In the genomic region with DNA sequence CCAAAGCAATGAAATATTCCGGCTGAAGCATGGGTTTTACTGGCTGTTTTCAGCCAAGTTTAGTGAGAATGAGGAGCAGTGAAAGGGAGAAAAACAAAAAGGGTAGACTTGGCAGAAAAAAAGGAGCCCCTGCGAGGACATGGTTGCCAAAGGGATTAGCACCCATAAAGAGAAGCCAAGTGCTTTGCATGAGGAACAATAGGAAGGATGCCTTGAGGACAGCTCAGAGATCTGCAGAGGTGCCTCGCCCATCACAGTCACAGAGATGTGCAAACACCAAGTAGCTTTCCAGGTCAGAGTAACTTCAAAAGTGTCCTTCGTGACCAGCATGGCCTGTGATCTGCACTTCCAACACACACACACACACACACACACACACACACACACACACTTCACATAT, we compare ENCODE assay signal across 30 mouse cellular contexts. TPM values are rescaled to one million over a fixed set of nuclear protein-coding genes. Genes with fewer than 3 reads are reported as not detected.
A peak's percentile ranks its signal among the peaks of the same experiment; 100 is the strongest.
DNase-seq lines count a peak whose midpoint lies in the region; ATAC-seq and TF ChIP-seq lines count a peak whose summit lies in the region.
"Had no signal": no experiment of that assay in that cellular context is flagged by ENCODE, and none has a peak within 500 bp of the region (broad histone marks: within the 10 kb centered on the region; RNA-seq: fewer than 3 reads in every experiment).

No protein-coding gene starts in this region.

- 0 out of 2 replicates have a peak, but pooled peaks have one; percentile 26 for ATAC-seq in forebrain, embryonic 15.5 days (replicated peaks)
- no peak for ATAC-seq in forebrain, embryonic 11.5 days (replicated peaks; ENCODE audit: low FRiP score)
- ATAC-seq in hindbrain, postnatal 0 days, result no peak
- ATAC-seq in hindbrain, embryonic 13.5 days (ENCODE audit: low FRiP score), result no peak
- no peak for ATAC-seq in granulocyte monocyte progenitor cell, adult 5-6 weeks (replicated peaks; ENCODE audit: poor library complexity, severe bottlenecking)
- ATAC-seq: activated CD4-positive, CD25-positive, alpha-beta regulatory T cell, adult 4 months; intestine, postnatal 0 days; liver, embryonic 12.5 days; liver, postnatal 0 days had no signal

- peak overlapping the region; percentile 71 for H3K27ac ChIP-seq in forebrain, embryonic 15.5 days (replicated peaks)
- H3K27ac ChIP-seq in forebrain, embryonic 11.5 days (ENCODE audit: low read depth, low read length), result no peak overlapping the region
- no peak overlapping the region for H3K27ac ChIP-seq in hindbrain, postnatal 0 days
- no peak overlapping the region for H3K27ac ChIP-seq in hindbrain, embryonic 13.5 days
- no peak overlapping the region for H3K27ac ChIP-seq in ES-Bruce4 (ENCODE audit: insufficient read depth, low read length)
- H3K27ac ChIP-seq: heart, embryonic 10.5 days; heart, embryonic 15.5 days; hindbrain, embryonic 12.5 days; limb, embryonic 12.5 days; liver, embryonic 12.5 days; neural tube, embryonic 13.5 days; stomach, postnatal 0 days had no signal

- H3K4me1 ChIP-seq in forebrain, embryonic 15.5 days, result peaks cover 14% of the 10 kb centered on the region
- H3K4me1 ChIP-seq in forebrain, embryonic 11.5 days (replicated peaks; ENCODE audit: control insufficient read depth, insufficient read depth, low read length), result no peaks in the 10 kb centered on the region
- H3K4me1 ChIP-seq in hindbrain, postnatal 0 days (ENCODE audit: insufficient read depth, low read length), result no peaks in the 10 kb centered on the region
- H3K4me1 ChIP-seq in hindbrain, embryonic 13.5 days (replicated peaks), result peaks cover 3% of the 10 kb centered on the region; the same call in 1 of the 2 replicates
- H3K4me1 ChIP-seq in ES-Bruce4 (ENCODE audit: control insufficient read depth, insufficient read depth, low read length), result peaks cover 2% of the 10 kb centered on the region
- H3K4me1 ChIP-seq: heart, embryonic 15.5 days; hindbrain, embryonic 12.5 days; limb, embryonic 12.5 days; liver, embryonic 12.5 days had no signal

- no peaks in the 10 kb centered on the region for H3K9me3 ChIP-seq in forebrain, embryonic 15.5 days
- no peaks in the 10 kb centered on the region for H3K9me3 ChIP-seq in forebrain, embryonic 11.5 days (ENCODE audit: control insufficient read depth, low read length)
- H3K9me3 ChIP-seq in hindbrain, postnatal 0 days (ENCODE audit: low read length), result no peaks in the 10 kb centered on the region
- no peaks in the 10 kb centered on the region for H3K9me3 ChIP-seq in hindbrain, embryonic 13.5 days
- H3K9me3 ChIP-seq in ES-Bruce4 (replicated peaks; ENCODE audit: control insufficient read depth, insufficient read depth, low read length, poor library complexity, severe bottlenecking), result no peaks in the 10 kb centered on the region
- H3K9me3 ChIP-seq: heart, embryonic 10.5 days; heart, embryonic 15.5 days; hindbrain, embryonic 12.5 days; limb, embryonic 12.5 days; liver, embryonic 12.5 days; neural tube, embryonic 13.5 days had no signal

- H3K36me3 ChIP-seq in forebrain, embryonic 15.5 days, result no peaks in the 10 kb centered on the region
- H3K36me3 ChIP-seq in forebrain, embryonic 11.5 days (ENCODE audit: control insufficient read depth, insufficient read depth, low read length), result no peaks in the 10 kb centered on the region
- H3K36me3 ChIP-seq in hindbrain, postnatal 0 days (ENCODE audit: insufficient read depth, low read length), result no peaks in the 10 kb centered on the region
- H3K36me3 ChIP-seq in hindbrain, embryonic 13.5 days, result no peaks in the 10 kb centered on the region
- H3K36me3 ChIP-seq in ES-Bruce4 (ENCODE audit: control insufficient read depth, insufficient read depth, low read length, poor library complexity, severe bottlenecking), result no peaks in the 10 kb centered on the region
- H3K36me3 ChIP-seq: heart, embryonic 10.5 days; heart, embryonic 15.5 days; hindbrain, embryonic 12.5 days; limb, embryonic 12.5 days; liver, embryonic 12.5 days; neural tube, embryonic 13.5 days had no signal

- peak; percentile 48; the same call in 1 of the 2 replicates for TF ChIP-seq EP300 in ES-Bruce4 (IDR thresholded peaks at IDR 0.05; ENCODE audit: insufficient read depth, low read depth, low read length)

- H3K4me2 ChIP-seq in forebrain, embryonic 15.5 days (replicated peaks), result no peak overlapping the region
- no peak overlapping the region for H3K4me2 ChIP-seq in forebrain, embryonic 11.5 days (ENCODE audit: low read depth, low read length, severe bottlenecking)
- H3K4me2 ChIP-seq in hindbrain, postnatal 0 days (ENCODE audit: low read depth, low read length), result no peak overlapping the region
- no peak overlapping the region for H3K4me2 ChIP-seq in hindbrain, embryonic 13.5 days
- H3K4me2 ChIP-seq: heart, embryonic 15.5 days; hindbrain, embryonic 12.5 days; limb, embryonic 12.5 days; liver, embryonic 12.5 days; neural tube, embryonic 13.5 days had no signal

- 32% methylated on average over 4 of the region's 4 CpGs for WGBS in forebrain, embryonic 15.5 days
- WGBS in forebrain, embryonic 11.5 days, result 44% methylated on average over 4 of the region's 4 CpGs
- WGBS in hindbrain, postnatal 0 days, result 49% methylated on average over 4 of the region's 4 CpGs
- 50% methylated on average over 4 of the region's 4 CpGs for WGBS in hindbrain, embryonic 13.5 days

- H3K4me3 ChIP-seq in forebrain, embryonic 15.5 days, result no peak overlapping the region
- H3K4me3 ChIP-seq in forebrain, embryonic 11.5 days (ENCODE audit: low read depth, low read length), result no peak overlapping the region
- H3K4me3 ChIP-seq in hindbrain, postnatal 0 days (ENCODE audit: low read length), result no peak overlapping the region
- H3K4me3 ChIP-seq in hindbrain, embryonic 13.5 days, result no peak overlapping the region
- no peak overlapping the region for H3K4me3 ChIP-seq in ES-Bruce4 (ENCODE audit: low read depth, low read length)
- H3K4me3 ChIP-seq: heart, embryonic 10.5 days; heart, embryonic 15.5 days; hindbrain, embryonic 12.5 days; limb, embryonic 12.5 days; liver, embryonic 12.5 days; neural tube, embryonic 13.5 days had no signal

- H3K9ac ChIP-seq in forebrain, embryonic 15.5 days (replicated peaks), result no peak overlapping the region
- H3K9ac ChIP-seq in forebrain, embryonic 11.5 days (ENCODE audit: low read length), result no peak overlapping the region
- H3K9ac ChIP-seq in hindbrain, postnatal 0 days (replicated peaks; ENCODE audit: low read length), result no peak overlapping the region
- H3K9ac ChIP-seq in hindbrain, embryonic 13.5 days, result no peak overlapping the region
- H3K9ac ChIP-seq in ES-Bruce4 (ENCODE audit: low read depth, poor library complexity, severe bottlenecking), result no peak overlapping the region
- H3K9ac ChIP-seq: heart, embryonic 15.5 days; hindbrain, embryonic 12.5 days; limb, embryonic 12.5 days; liver, embryonic 12.5 days; liver, postnatal 0 days; neural tube, embryonic 13.5 days had no signal

- no peak for TF ChIP-seq CTCF in hindbrain, postnatal 0 days (IDR thresholded peaks at IDR 0.05; ENCODE audit: low read depth)
- no peak for TF ChIP-seq CTCF in ES-Bruce4 (IDR thresholded peaks at IDR 0.05; ENCODE audit: low read depth, low read length)
- no peak for TF ChIP-seq CTCF in brain, embryonic 14.5 days (IDR thresholded peaks at IDR 0.05; ENCODE audit: borderline replicate concordance, extremely low read depth, insufficient read depth, insufficient read length)

- no peaks in the 10 kb centered on the region for H3K27me3 ChIP-seq in forebrain, embryonic 15.5 days
- H3K27me3 ChIP-seq in forebrain, embryonic 11.5 days (ENCODE audit: control insufficient read depth, insufficient read depth, low read length), result no peaks in the 10 kb centered on the region
- H3K27me3 ChIP-seq in hindbrain, postnatal 0 days (ENCODE audit: insufficient read depth, low read length), result no peaks in the 10 kb centered on the region
- H3K27me3 ChIP-seq in hindbrain, embryonic 13.5 days, result no peaks in the 10 kb centered on the region
- no peaks in the 10 kb centered on the region for H3K27me3 ChIP-seq in ES-Bruce4 (ENCODE audit: control insufficient read depth, insufficient read depth, low read length, poor library complexity, severe bottlenecking)
- H3K27me3 ChIP-seq: heart, embryonic 15.5 days; hindbrain, embryonic 12.5 days; limb, embryonic 12.5 days; liver, embryonic 12.5 days; neural tube, embryonic 13.5 days had no signal

- TF ChIP-seq POLR2A in ES-Bruce4 (IDR thresholded peaks at IDR 0.05; ENCODE audit: insufficient read depth, low read length), result no peak
- no peak for TF ChIP-seq POLR2A in brain, embryonic 14.5 days (IDR thresholded peaks at IDR 0.05; ENCODE audit: borderline replicate concordance, extremely low read depth, insufficient read depth, insufficient read length, poor library complexity, severe bottlenecking)

- no peak for DNase-seq in forebrain, embryonic 11.5 days (ENCODE audit: low spot score)
- DNase-seq in hindbrain, postnatal 0 days (ENCODE audit: low spot score), result peak; percentile 16
- peak; percentile 65 for DNase-seq in brain, embryonic 14.5 days (ENCODE audit: low read depth)
- DNase-seq: adrenal gland, adult 2 months; adrenal gland, postnatal 36 days; cerebellum, adult 11 months; cerebellum, adult 9-10 months; cerebellum, postnatal 36 days; gastrocnemius, postnatal 10 days; kidney, adult 9 months; kidney, postnatal 10 days; layer of hippocampus, adult 9-11 months; liver, postnatal 0 days; lung, postnatal 36 days; right cerebral cortex, postnatal 4 days; thymus, adult 2 months; thymus, postnatal 4 days had no signal

RNA-seq across cellular contexts. Expression of a gene that starts 21.4 kb away (rescaled TPM):
- 3.0 and 3.6 TPM in 2 replicates for polyA plus RNA-seq in forebrain, embryonic 15.5 days (2015; fragmentation: Nextera tagmentation; extraction: Ambion mirVana)
- polyA plus RNA-seq in forebrain, embryonic 11.5 days (2014; fragmentation: Nextera tagmentation; extraction: Ambion mirVana), result 0.87 and 0.92 TPM in 2 replicates
- 3.8 and 4.8 TPM in 2 replicates for total RNA-seq in hindbrain, postnatal 0 days (2014; rRNA removed)
- polyA plus RNA-seq in hindbrain, postnatal 0 days (2015; fragmentation: Nextera tagmentation; extraction: Ambion mirVana), result 3.3 and 3.4 TPM in 2 replicates
- 1.9 and 2.0 TPM in 2 replicates for polyA plus RNA-seq in hindbrain, embryonic 13.5 days (2015; fragmentation: Nextera tagmentation; extraction: Ambion mirVana)
- 0.48 and 1.9 TPM in 2 replicates for polyA plus RNA-seq in ES-Bruce4 (2011; ENCODE audit: insufficient read depth, insufficient read length, low read depth, missing spikeins)
- 2.3 and 3.2 TPM in 2 replicates for polyA plus RNA-seq in brain, embryonic 14.5 days (2012; rRNA removed)
- total RNA-seq in granulocyte monocyte progenitor cell, adult 5-6 weeks (2014; fragmentation: Nextera tagmentation), result 16.4 and 29.8 TPM in 2 replicates
- 14.1 and 23.2 TPM in 2 replicates for total RNA-seq in granulocyte monocyte progenitor cell, adult 5-6 weeks (2017)

RNA-seq across cellular contexts. Expression of a gene that starts 30.6 kb away (rescaled TPM):
- polyA plus RNA-seq in forebrain, embryonic 15.5 days (2015; fragmentation: Nextera tagmentation; extraction: Ambion mirVana), result 13.0 and 13.7 TPM in 2 replicates
- 3.5 and 4.6 TPM in 2 replicates for polyA plus RNA-seq in forebrain, embryonic 11.5 days (2014; fragmentation: Nextera tagmentation; extraction: Ambion mirVana)
- total RNA-seq in hindbrain, postnatal 0 days (2014; rRNA removed), result 10.1 and 10.5 TPM in 2 replicates
- polyA plus RNA-seq in hindbrain, postnatal 0 days (2015; fragmentation: Nextera tagmentation; extraction: Ambion mirVana), result 6.2 and 6.9 TPM in 2 replicates
- 5.3 and 7.1 TPM in 2 replicates for polyA plus RNA-seq in hindbrain, embryonic 13.5 days (2015; fragmentation: Nextera tagmentation; extraction: Ambion mirVana)
- 12.3 and 13.2 TPM in 2 replicates for polyA plus RNA-seq in ES-Bruce4 (2011; ENCODE audit: insufficient read depth, insufficient read length, low read depth, missing spikeins)
- 9.7 and 11.1 TPM in 2 replicates for polyA plus RNA-seq in brain, embryonic 14.5 days (2012; rRNA removed)
- 22.1 and 24.8 TPM in 2 replicates for total RNA-seq in granulocyte monocyte progenitor cell, adult 5-6 weeks (2014; fragmentation: Nextera tagmentation)
- total RNA-seq in granulocyte monocyte progenitor cell, adult 5-6 weeks (2017), result 34.5 and 40.2 TPM in 2 replicates
